Mouse (Mus musculus) G1E (cell line): ENCODE data around the gene Slc23a2. TPM values are rescaled to one million over a fixed set of nuclear protein-coding genes. Genes with fewer than 3 reads are reported as not detected.

Experiments
- ATAC-seq: 2 replicates; pipeline ENCODE4 v1.8.0; 2016; ENCODE audit warnings: mild to moderate bottlenecking; ENCODE audit not compliant: insufficient number of reproducible peaks, poor library complexity, low FRiP score, severe bottlenecking; ENCODE audit errors: extremely low read depth
- DNase-seq: peaks from one replicate; pipeline ENCODE4 v3.0.0; 2012; ENCODE audit warnings: low spot score
- H3K27me3 ChIP-seq: 2 replicates; pipeline ENCODE4 v1.6.1; 2012; ENCODE audit warnings: mild to moderate bottlenecking, low read length, inconsistent platforms; ENCODE audit not compliant: insufficient read depth
- H3K36me3 ChIP-seq: replicated peaks from 2 replicates; pipeline ENCODE3; 2012; ENCODE audit warnings: mild to moderate bottlenecking, inconsistent platforms
- H3K4me1 ChIP-seq: 2 replicates; pipeline ENCODE4 v1.6.1; 2012; ENCODE audit warnings: low read depth, low read length, inconsistent platforms, mixed read lengths; ENCODE audit not compliant: insufficient read depth
- H3K4me3 ChIP-seq: 2 replicates; pipeline ENCODE4 v1.5.1; 2012; ENCODE audit warnings: low read depth, mild to moderate bottlenecking, inconsistent platforms, low read length, moderate library complexity, mixed read lengths
- H3K9me3 ChIP-seq: replicated peaks from 2 replicates; pipeline ENCODE4 v1.6.1; 2012; ENCODE audit warnings: inconsistent platforms
- CTCF ChIP-seq: IDR thresholded peaks from 2 replicates; pipeline ENCODE4 v1.5.1; 2012; ENCODE audit warnings: low read depth, low read length, inconsistent platforms, mixed read lengths
- GATA1 ChIP-seq: IDR thresholded peaks from 2 replicates; pipeline ENCODE4 v1.6.1; 2012; ENCODE audit warnings: borderline replicate concordance, low read length, inconsistent platforms, mixed read lengths
- GATA2 ChIP-seq: IDR thresholded peaks from 2 replicates; pipeline ENCODE4 v1.6.1; 2012; ENCODE audit warnings: low read depth, low read length, inconsistent platforms, borderline replicate concordance
- POLR2AphosphoS5 ChIP-seq: IDR thresholded peaks from 2 replicates; pipeline ENCODE4 v1.6.1; 2012; ENCODE audit warnings: low read depth, low read length, inconsistent platforms; ENCODE audit not compliant: insufficient replicate concordance
- TAL1 ChIP-seq: conservative IDR thresholded peaks from 2 replicates; pipeline ENCODE4 v1.6.1; 2012; ENCODE audit warnings: low read depth, low read length, inconsistent platforms, mixed read lengths
- polyA plus RNA-seq: library from polyadenylated mRNA; stranded (reverse); fragments of >175 nt; gene quantifications from 2 replicates; pipeline ENCODE4 v1.2.3, GENCODE M21; 2012
- total RNA-seq, 2 experiments: library from RNA; stranded (forward) in 1 of 2; stranded (reverse) in 1 of 2; fragments of 200-1000 nt in 1 of 2; fragments of >200 nt in 1 of 2; fragmentation: Nextera tagmentation in 1 of 2; gene quantifications; 2 replicates each; pipeline ENCODE4 v1.2.3; 2014 to 2017

Gene Slc23a2
- total and polyA plus RNA-seq, 3 experiments = 2.6 to 13.4 (median 12.5) TPM

DNA sequence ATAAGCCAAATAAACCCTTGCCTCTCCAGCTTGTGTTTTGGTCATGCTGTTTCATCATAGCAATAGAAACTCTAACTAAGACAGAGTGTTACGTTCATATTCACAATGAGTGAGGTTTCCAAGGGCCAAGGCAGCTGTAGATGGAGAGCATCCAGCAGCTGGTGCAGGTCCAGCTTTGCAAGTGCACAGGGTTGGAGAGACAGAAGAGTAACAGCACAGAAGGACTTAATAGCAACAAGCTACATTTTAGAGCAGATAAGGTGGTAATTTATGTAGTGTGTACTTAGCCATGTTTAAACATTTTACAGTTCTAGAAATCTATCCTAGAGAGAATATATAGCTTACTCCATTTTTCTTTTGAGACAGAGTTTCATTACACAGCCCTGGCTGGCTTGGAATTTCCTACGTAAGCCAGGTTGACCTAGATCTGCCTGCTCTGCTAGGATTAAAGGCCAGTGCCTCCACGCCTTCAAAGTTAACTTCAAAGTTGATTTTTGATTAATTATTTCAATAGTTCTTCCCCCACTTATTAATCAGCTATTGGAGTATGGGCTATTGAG, 31.5 kb upstream of the Slc23a2 start:
- DNase-seq (no peak), ATAC-seq (no peak)
- H3K9me3 ChIP-seq = no peaks in the 10 kb centered on the region
- H3K4me3 ChIP-seq = no peak overlapping the region
- no peaks in the 10 kb centered on the region for H3K36me3 ChIP-seq
- peaks cover 2% of the 10 kb centered on the region; the same call in 1 of the 2 replicates for H3K27me3 ChIP-seq
- no peak for TF ChIP-seq CTCF
- H3K4me1 ChIP-seq = no peaks in the 10 kb centered on the region; the same call in 1 of the 2 replicates

DNA sequence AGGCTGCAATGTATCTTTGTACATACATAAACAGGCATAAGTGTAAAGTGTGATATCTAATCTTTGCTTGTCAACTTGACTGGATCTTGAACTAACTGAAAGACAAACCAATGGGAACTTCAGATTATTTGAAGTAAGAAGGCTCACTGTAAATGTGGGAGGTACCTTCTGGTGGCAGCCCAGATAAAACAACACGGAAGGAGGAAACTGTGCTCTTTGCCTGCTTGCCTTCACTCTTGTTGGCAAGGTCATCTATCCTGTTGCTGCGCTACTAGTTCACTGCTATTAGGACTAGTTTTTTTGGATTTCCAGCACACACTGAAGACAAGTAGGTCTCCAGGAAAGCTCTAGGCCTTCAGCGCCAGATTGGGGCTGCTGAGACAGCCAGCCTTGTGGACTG, 29.1 kb upstream of the Slc23a2 start:
- ATAC-seq (no peak), DNase-seq (no peak)
- H3K4me1 ChIP-seq = no peaks in the 10 kb centered on the region; the same call in 1 of the 2 replicates
- no peak overlapping the region for H3K4me3 ChIP-seq
- H3K27me3 ChIP-seq = peaks cover 2% of the 10 kb centered on the region; the same call in 1 of the 2 replicates
- no peak for TF ChIP-seq TAL1
- no peak for TF ChIP-seq GATA1
- no peak for TF ChIP-seq CTCF
- TF ChIP-seq POLR2AphosphoS5 = no peak
- no peak for TF ChIP-seq GATA2
- no peaks in the 10 kb centered on the region for H3K36me3 ChIP-seq
- no peaks in the 10 kb centered on the region for H3K9me3 ChIP-seq

DNA sequence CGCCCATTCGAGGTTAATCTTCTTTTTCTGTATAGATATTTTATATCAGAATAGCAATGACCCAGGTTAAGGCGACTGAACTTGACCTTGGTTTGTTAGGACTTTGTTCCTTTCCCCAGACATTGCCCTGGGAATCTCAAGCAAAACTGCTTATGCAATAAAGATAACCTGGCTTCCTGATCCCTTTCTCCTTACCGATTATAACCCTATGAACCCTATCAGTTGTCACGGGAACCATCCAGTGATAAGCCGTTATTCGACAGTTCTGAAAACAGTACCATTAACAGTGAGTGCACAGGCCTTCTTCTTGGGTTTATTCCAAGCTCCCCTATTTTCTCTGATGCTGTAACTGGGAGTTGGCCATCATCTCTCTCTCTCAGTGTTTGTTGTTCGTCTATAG, 27.0 kb upstream of the Slc23a2 start:
- peaks cover 6% of the 10 kb centered on the region; the same call in 1 of the 2 replicates for H3K27me3 ChIP-seq
- no peaks in the 10 kb centered on the region for H3K9me3 ChIP-seq
- DNase-seq (no peak), ATAC-seq (no peak)
- no peaks in the 10 kb centered on the region for H3K4me1 ChIP-seq
- no peak overlapping the region for H3K4me3 ChIP-seq
- no peaks in the 10 kb centered on the region for H3K36me3 ChIP-seq
- TF ChIP-seq GATA2 = no peak
- no peak for TF ChIP-seq GATA1
- TF ChIP-seq POLR2AphosphoS5 = no peak
- TF ChIP-seq TAL1 = no peak
- TF ChIP-seq CTCF = no peak

DNA sequence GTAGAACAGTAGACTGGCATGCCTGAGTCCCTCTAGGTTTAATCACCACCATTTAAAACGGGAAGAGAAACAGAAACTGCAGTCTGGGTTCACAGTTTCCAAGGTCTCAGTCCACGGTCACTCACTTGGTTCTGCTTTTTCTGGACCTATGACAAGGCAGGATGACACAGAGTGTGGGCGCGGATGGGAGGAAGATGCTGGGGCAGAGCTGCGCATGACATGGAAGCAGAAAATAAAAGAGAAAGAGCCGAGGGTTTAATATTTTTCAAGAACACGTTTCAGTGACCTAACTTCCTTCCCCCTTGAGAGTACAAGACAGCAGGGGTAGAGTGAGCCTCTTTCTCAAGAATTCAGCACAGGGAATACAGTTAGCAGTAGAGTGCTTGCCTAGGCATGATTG, 24.2 kb upstream of the Slc23a2 start:
- DNase-seq = no peak
- peaks cover 4% of the 10 kb centered on the region; the same call in 1 of the 2 replicates for H3K27me3 ChIP-seq
- no peaks in the 10 kb centered on the region for H3K9me3 ChIP-seq
- ATAC-seq = no peak
- no peak overlapping the region for H3K4me3 ChIP-seq
- no peaks in the 10 kb centered on the region for H3K4me1 ChIP-seq
- no peak for TF ChIP-seq GATA1
- H3K36me3 ChIP-seq = no peaks in the 10 kb centered on the region

DNA sequence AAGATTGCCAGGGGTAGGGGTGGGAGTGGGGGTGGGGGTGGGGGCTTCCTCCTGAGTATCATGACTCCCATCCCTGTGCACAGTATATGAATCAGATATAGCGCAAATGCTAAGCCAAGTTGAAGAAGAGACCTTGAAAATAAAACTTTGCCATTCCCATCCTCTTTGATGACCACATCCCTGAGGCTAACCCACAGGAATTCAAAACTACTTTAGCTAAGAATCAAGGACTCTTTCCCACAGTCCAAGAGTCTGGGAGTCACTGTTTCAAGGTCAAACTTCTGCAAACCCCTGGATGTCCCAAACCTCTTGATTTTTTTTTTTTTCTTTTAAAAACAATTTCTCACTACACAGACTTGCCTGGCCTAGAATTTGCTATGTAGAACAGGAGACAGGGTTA, 18.7 kb upstream of the Slc23a2 start:
- TF ChIP-seq GATA1 (no peak), POLR2AphosphoS5 (no peak), CTCF (no peak)
- no peak for DNase-seq
- ATAC-seq = no peak

DNA sequence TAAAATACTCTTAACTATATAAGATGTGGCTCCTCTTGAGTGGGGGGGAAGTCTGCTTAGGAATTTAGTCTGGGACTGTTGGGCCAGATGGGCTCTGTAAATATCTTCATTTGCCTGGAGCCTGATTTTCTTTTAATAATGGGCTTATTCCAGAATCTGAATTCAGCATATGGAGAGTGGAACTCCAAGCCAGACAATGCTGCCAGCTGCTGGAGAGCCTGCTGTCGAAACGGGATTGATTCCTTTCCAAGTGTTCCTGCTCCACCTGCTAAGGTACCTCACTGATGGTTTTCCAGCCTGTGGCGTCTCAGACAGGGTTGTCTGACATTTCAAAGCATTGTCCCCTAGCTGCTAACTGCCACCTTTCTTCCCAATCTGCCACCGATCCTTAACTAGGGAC, 12.6 kb upstream of the Slc23a2 start:
- Histone ChIP-seq H3K4me3 (no peak overlapping the region), H3K4me1 (peaks cover 4% of the 10 kb centered on the region; the same call in 1 of the 2 replicates), H3K27me3 (peaks cover 9% of the 10 kb centered on the region), H3K9me3 (no peaks in the 10 kb centered on the region), H3K36me3 (no peaks in the 10 kb centered on the region)
- ATAC-seq = no peak
- no peak for TF ChIP-seq POLR2AphosphoS5
- TF ChIP-seq GATA1 = no peak
- TF ChIP-seq GATA2 = no peak
- no peak for TF ChIP-seq CTCF
- DNase-seq = no peak

More for the DNA sequence above, 18.7 kb upstream of the Slc23a2 start:
- Histone ChIP-seq H3K27me3 (peaks cover 11% of the 10 kb centered on the region), H3K36me3 (no peaks in the 10 kb centered on the region), H3K4me1 (no peaks in the 10 kb centered on the region), H3K4me3 (no peak overlapping the region), H3K9me3 (no peaks in the 10 kb centered on the region)

DNA sequence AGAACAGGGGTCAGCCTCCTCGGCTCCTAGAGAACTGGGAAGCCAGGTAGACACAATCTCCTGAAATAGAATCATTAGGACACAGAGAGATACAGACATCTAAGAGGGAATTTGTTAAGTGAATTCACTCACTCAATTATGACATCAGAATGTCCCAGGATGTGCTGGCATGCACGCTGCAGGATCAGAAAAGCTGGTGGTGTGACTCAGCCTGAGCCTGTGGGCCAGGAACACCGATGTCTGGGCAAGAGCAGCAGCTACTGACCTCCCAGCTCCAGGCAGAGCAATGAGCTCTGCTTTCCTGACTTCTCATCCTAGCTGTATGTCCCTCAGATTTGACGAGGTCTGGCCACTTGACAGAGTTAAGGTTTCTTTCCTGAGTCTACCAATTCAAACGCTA, 7.8 kb upstream of the Slc23a2 start:
- peaks cover 22% of the 10 kb centered on the region for H3K27me3 ChIP-seq
- peaks cover 5% of the 10 kb centered on the region; the same call in 1 of the 2 replicates for H3K4me1 ChIP-seq
- ATAC-seq (no peak), DNase-seq (no peak)
- H3K36me3 ChIP-seq = no peaks in the 10 kb centered on the region
- H3K9me3 ChIP-seq = no peaks in the 10 kb centered on the region
- H3K4me3 ChIP-seq = no peak overlapping the region
- TF ChIP-seq GATA2 = no peak
- no peak for TF ChIP-seq TAL1
- no peak for TF ChIP-seq CTCF
- no peak for TF ChIP-seq POLR2AphosphoS5
- no peak for TF ChIP-seq GATA1
